Mouse (Mus musculus) adipocyte (in vitro differentiated cells): ENCODE data around the gene Otud7a.
A peak's percentile ranks its signal among the peaks of the same experiment; 100 is the strongest.

ENCODE experiments used
- DNase-seq: peaks from one replicate; pipeline ENCODE4 v3.0.0-alpha.2; 2016; ENCODE audit warnings: low spot score

The Otud7a gene

GRCm38 (mm10) chr7:63717903-63718302, 273.4 kb downstream of the Otud7a start:
- DNase-seq, result no peak

- no peak for DNase-seq
Measured at GRCm38 (mm10) chr7:63719183-63719944, 274.8 kb downstream of the Otud7a start.

GRCm38 (mm10) chr7:63720682-63721081, 276.1 kb downstream of the Otud7a start:
- no peak for DNase-seq

DNA sequence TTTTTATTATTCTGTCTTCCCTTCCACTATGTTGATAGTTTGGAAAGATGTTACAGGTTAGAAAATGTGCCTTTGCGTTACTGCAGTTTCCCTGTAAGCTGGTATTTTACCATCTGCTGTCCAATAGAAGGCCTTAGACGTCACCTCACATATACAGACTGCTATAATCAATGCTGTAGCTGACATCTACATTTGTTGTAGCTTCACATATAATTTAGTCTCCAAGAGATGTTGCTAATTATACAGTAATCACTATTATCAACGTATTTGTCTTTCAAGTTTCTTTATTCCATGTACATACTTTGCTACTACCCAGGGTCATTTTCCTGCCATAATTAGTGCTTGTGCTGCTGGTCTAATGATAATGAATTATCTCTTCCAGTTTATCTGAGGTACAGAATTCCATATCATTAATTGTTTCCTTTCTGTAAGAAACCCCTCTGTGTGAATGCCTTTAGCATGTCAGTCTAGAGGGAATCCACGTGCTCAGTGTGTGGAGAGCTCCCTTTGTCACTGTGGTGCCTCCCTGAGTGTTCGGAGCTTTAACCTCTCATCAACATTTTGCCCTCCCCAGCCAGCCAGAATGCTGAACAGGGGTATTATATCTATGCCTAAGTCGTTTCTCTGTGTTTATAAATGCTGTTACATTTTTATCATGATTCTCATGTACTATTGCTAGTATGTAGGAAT, 280.6 kb downstream of the Otud7a start:
- no peak for DNase-seq

DNA sequence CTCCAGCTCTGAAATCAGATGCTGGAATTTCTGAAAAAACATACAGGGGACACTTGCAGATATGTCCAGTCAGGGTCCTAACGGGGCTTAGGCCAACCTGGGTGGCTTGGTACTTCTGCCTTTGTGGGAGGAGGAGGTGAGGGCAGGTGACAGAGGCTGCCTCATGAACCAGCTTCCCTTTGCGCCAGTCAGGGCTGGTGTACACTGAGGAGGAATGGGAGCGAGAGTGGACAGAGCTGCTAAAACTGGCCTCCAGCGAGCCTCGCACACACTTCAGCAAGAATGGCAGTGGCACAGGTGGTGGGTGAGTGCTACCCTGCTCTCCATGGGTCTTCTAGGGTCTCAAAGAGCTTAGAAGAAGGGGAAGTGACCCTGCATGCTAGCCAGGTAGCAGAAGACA, 285.1 kb downstream of the Otud7a start:
- DNase-seq, result no peak

GRCm38 (mm10) chr7:63730012-63730411, 285.5 kb downstream of the Otud7a start:
- DNase-seq, result no peak

GRCm38 (mm10) chr7:63737725-63738124, 293.2 kb downstream of the Otud7a start:
- no peak for DNase-seq

GRCm38 (mm10) chr7:63738142-63738541, 293.6 kb downstream of the Otud7a start:
- no peak for DNase-seq

DNA sequence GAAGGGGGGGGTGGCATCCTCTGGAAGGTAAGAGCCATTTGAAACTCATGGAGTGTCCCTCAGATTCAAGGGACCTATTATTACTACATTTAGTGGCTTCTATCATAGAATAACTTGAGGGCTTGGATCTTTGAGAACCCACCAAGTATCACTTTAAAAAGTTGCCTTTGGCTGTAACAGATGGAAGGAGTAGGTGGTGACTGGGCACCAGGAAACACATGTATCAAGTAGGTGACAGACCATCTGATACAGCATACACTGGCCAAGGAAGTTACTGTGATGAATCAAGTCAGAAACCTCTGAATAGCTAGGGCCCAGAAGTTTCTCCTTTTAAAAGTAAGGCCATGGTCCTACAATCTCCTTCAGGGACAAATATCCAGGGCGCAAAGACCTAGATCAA, 298.6 kb downstream of the Otud7a start:
- DNase-seq, result no peak

DNA sequence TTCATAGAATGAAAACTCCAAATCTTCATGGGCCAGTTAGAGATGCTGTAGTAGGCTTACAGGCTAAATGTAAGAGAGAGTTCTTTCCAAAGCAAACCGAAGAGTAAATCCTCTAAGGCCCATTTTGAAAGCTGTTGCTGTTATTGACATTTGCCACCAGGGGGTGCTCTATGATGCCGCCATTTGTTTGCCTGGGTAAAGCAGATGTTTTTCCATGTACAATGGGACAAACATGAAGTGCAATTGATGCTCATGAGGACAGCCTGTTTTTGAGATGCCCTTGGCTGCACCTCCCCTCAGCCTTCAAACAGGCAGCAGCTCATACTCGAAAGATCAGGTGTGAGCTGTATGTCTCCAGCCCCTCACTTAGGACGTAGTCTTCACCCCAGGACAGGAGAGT, 307.5 kb downstream of the Otud7a start:
- DNase-seq, result peak; percentile 75

- peak; percentile 70 for DNase-seq
Measured at GRCm38 (mm10) chr7:63753274-63753751, 308.8 kb downstream of the Otud7a start.

DNA sequence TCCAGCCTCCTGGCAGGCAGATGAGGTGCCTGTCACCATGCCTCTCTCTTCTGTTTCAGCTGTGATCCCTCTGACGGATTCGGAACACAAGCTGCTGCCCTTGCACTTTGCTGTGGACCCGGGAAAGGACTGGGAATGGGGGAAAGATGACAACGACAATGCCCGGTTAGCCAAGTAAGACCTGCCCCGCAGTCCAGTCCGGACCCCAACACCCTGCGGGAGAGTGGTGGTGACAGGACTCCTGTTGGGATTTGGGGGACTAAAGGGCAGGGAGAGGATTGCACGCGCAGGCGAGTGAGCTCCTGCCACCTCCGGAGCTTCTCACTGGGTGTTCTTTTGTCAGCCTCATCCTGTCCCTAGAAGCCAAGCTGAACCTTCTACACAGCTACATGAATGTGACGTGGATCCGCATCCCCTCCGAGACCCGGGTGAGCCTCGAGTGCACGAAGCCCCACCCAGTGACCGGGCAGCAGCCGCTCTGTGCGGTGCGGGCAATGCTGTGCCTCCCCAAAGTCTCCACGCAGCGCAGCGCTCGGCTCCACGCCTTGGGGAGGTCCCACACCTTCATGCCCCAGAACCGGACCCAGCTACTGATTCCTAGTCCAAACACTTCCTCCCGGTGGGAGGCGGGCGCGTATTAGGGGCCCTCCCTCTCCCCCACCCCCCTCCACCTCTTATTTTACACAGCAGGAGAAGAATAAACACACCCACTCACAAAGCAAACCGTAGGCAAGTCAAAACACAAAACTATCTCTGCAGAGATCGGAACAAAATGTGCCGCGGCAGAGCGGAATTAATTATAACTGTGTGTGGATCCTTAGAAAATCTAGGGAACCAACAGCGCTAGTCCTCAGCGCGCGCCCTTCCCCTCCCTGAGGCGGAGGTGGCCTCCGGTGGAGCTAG, 310.3 kb downstream of the Otud7a start:
- DNase-seq, result no peak

GRCm38 (mm10) chr7:63755476-63755948, 311.0 kb downstream of the Otud7a start:
- no peak for DNase-seq

- DNase-seq, result no peak
Measured at GRCm38 (mm10) chr7:63757136-63757677, 312.7 kb downstream of the Otud7a start.

DNA sequence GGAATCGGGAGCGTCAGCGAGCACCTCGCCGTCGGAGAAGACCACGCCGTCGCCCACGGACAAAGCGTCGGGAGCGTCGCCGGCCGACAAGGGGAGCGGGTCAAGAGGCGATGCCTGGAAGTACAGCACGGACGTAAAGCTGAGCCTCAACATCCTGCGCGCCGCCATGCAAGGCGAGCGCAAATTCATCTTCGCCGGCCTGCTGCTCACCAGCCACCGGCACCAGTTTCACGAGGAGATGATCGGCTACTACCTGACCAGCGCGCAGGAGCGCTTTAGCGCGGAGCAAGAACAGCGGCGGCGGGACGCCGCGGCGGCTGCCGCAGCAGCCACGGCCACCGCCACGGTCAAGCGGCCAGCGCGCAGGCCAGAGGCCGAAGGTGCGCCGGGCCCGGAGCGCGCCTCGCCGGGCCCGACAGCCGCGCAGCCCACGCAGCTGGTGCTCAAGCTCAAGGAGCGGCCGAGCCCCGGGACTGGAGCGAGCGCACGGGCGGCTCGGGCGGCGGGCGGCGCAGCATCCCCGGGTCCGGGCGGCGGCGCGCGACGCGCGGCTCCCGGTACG, 313.2 kb downstream of the Otud7a start:
- DNase-seq, result no peak

DNA sequence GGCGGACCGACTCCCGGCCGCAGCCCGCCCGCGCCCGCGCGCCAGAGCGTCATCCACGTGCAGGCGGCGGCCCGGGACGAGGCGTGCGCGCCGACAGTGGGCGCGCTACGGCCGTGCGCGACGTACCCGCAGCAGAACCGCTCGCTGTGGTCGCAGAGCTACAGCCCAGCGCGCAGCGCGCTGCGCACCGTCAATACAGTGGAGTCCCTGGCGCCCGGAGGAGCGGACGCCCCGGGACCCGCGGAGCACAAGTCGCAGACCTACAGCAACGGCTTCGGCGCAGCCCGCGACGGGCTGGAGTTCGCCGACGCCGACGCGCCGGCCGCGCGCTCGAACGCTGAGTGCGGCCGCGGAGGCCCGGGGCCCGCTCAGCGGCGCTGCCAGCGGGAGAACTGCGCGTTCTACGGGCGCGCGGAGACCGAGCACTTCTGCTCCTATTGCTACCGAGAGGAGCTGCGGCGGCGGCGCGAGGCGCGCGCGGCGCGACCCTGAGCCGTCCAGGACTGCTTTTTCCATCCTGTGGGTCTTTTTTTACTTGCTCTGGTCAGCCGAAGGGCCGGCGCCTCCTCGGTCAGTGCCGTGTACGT, 313.8 kb downstream of the Otud7a start:
- no peak for DNase-seq

DNA sequence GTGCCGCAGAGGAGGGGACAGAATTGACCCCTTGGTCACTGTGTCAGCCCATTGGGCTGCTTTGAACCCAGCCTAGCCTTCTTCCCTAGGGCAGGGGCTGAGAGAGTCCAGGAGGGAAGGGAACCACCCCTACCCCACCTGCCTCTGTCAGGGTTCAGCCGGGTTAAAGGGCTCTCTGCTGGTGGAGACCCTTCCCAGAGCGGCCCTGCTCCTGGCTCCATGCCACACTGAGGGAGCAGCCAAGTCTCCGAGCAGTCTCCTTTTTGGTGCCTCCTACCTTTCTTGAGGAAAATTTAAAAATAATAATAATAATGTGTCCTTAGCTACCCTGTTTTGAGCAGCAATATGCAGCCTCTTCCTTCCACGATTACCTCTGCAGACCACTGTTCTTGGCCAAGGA, 315.1 kb downstream of the Otud7a start:
- no peak for DNase-seq

DNA sequence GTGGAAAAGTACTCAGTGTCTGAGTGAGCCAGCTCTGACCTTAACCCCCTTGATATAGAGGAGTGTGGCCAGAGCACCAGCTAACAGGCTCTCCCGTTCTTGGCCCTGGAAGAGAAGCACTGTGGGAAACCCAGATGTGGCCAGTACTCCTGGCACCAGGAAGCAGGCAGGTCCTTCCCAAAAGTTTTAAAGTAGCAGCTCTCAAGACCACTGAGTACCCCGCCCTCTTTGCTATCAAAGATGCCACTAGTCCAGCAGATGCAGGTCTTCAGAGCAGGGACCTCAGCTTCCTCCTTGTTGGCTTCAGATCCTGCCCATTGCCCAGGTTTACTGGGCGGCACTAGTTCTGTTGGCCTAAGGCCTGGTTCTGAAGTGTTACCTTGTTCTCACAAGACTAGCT, 318.0 kb downstream of the Otud7a start:
- no peak for DNase-seq

- no peak for DNase-seq
Measured at GRCm38 (mm10) chr7:63768398-63769029, 324.0 kb downstream of the Otud7a start.

DNA sequence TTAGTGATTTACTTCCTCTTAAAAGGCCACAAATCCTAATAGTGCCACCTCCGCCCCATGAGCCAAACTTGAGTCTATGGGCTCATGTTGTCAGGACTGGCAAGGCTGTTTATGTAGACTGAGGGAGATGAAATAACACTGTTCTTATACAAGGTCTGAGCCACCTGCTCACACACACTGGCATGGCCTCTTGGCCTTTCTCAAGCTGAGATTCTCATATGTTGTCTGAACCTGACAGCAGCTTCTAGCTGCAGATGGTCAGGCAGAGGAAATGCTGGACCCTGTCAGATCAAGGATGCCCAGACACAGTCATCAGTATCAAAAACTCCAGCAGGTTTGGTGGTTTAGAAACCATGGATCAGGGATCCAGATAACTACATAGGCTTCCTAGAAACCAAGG, 328.7 kb downstream of the Otud7a start:
- no peak for DNase-seq

GRCm38 (mm10) chr7:63774291-63774690, 329.7 kb downstream of the Otud7a start:
- DNase-seq, result no peak
